Mouse (Mus musculus) cerebellum, postnatal 25 days (tissue): ENCODE results near the gene Lnx1.
A peak's percentile ranks its signal among the peaks of the same experiment; 100 is the strongest.

ENCODE experiments used
- DNase-seq, 2 experiments: peaks; one replicate each; pipeline ENCODE4 v3.0.0; 2021; ENCODE audit warnings: mixed read lengths in 2 of 2

Gene Lnx1

GRCm38 (mm10) chr5:74647584-74647984, 55.1 kb downstream of the Lnx1 start:
- no peak for DNase-seq

DNA sequence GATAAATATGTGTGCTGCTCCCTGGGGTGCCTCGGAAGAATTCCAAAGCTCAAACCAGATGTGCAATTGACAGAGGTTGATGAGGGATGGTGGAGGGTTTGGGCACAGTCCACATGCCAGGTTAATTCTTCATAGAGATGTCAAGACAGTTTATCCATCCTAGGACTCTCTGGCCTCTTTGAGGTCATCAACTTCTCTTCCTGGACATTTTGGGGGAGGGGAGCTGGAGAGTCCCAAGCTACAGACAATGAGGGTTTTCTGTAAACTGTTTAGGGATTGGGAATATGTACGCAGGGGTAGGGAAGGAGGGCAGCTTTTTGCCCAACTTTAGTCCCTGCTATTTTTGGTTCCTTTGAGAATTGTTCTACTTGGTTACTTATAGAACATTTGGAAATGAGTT, 60.4 kb downstream of the Lnx1 start:
- no peak for DNase-seq

DNA sequence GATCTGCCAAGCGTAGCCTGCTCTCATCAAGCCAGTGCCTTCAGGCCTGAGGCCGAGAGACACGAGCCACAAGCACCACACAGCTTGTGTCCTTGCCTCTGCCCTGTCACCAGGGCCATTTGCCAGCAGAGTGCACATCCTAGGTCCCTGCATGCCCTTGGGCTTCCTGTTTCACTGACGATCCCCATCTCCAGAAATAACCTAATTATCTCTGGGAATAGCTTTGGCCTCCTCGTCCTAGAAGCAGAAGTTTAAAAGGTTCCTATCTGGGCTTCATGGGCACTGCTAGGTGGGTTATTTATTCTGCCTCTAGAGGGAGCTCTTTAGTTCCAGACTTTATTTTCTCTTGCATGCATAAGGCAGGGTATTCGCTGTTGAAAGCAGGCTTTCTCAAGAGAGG, 61.7 kb downstream of the Lnx1 start:
- DNase-seq, result peak in 1 of 2 experiments; percentile 42

DNA sequence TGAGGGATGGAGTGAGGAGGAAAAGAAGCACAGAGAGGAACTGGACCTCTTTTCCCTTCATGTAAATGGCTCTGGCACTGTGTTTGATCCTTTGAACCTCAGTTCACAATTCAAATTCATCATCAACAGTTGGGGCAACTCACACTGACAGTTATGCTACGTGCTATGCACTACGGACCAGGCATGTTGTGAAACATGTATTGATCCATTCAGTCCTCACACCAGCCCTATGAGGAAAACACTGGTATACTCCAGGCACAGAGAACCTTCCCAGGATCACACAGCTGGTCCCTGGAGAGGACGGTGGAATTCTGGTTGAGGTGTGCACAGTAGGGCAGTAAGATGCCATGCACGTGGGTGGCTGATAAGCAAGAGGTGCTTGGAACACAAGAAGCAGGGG, 62.2 kb downstream of the Lnx1 start:
- no peak for DNase-seq

DNA sequence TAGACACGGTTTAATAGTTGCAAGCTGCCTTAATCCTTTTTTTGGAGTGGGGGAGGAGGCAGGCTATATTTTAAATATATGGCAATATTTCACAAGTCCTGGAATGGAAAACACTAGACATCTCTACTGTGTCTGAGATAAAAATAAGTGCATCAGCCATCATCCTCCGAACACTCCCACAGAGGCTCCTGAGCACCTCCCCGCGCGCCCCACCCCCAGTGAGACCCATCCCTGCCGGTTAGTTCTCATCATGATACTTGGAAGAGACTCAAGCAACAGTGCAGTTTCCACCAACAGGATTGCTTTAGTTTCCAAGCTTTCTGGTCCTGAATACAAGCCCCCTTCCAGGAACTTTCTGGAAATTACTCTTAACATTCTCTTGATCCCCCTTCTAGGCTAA, 63.2 kb downstream of the Lnx1 start:
- DNase-seq, result no peak

DNA sequence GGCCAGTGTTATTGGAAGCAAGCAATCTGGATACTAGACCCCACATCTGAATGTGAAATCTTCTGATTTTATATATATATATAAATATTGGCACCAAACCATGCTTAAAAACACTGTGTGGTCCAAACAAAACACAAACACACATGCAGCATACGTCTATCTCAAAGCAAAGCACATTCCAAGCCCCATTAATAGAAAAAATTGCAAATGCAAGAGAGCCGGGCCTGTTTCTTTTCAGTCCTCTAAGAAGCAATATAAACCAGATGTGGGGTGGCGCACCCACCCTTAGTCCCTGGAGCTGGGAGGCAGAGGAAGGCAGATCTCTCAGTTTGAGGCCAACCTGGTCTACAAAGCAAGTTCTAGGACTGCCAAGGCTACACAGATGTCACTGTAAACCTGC, 68.3 kb downstream of the Lnx1 start:
- no peak for DNase-seq

DNA sequence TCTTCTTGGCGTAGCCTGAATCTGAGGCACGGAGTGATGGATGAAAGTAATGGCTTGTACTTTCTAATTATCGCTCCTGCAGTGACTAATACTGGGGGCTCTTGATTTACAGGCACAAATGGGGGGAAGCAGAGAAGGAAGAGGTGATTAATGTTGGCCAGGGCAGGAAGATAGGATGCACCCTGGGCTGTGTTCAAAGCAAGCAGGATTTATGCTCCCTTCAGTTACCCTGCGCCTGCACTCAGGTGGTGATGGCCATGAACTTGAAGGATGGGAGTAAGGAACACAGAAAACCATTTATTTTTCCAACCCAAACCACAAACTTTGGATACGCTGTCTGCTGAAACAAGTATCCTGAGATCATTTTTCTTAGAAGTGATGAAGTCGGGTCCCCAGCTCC, 69.3 kb downstream of the Lnx1 start:
- no peak for DNase-seq

- DNase-seq, result peak; percentile 21 to 36
Observed at GRCm38 (mm10) chr5:74632369-74633114, 70.2 kb downstream of the Lnx1 start.

DNA sequence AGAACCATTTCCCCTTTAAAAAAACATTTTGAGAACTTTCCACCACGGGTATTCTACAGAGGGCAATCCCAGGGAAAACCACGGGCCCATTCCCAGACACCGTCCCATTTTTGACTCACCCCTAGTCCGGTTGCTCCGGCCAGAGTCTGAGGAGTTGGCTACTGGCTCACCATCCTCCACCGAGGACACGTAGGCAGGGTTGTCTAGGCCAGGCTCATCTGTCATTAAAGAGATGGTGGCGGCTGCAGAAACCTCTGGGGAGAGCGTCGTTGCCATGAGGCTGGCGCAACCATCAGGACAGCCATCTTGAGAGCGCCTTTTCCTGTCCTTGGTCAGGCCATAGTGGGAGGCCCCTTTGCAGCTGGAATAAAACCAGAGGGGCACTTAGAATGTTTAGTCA, 74.7 kb downstream of the Lnx1 start:
- no peak for DNase-seq

DNA sequence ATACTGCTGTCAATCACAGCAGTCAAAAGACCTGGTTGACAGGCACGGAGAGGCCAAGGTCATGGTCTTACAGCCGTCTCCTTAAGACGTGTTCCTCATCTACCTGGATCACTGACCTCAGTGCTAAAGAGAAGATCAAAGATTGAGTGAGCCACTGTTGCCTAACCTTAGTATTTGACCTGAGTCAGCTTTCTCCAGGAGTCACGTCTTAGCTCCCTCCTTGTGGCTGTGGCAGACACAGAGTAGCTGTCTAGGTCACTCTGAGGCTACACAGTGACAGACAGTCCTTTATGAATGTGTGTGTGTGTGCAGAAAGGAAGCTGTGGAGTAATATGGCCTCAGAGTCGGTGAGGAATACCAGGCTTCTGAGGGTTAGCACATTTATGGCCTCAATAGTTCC, 78.3 kb downstream of the Lnx1 start:
- DNase-seq, result no peak

DNA sequence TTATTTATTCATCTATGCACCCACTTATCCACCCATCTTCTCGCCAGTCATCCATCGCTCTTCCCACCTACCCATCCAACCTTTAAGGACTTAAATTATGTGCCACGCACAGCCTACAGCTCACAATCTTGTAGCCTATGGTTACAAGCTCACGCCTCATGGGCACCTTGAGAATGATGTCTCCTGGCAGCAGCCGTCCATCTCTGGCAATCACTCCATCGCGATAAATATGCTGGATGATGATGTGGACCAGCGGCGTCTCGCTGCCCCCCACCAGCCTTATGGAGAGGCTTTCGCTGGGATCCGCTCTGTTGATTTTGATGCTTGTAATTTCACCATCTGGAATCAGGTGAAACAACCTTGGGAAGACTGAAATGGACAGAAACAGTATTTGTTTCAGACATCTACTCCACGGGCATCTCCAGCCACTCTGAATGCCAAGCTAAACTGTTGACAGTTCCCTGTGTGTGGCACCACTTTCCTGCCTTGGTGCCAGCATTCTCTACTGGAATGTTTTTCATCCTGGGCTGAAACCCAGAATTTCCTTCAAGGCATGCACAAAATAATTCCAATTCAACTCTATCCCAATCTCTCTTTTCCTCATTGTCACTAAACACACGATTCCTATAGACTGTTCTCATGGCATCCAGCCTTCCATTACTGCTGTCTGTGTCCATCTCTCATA, 79.3 kb downstream of the Lnx1 start:
- DNase-seq, result no peak

DNA sequence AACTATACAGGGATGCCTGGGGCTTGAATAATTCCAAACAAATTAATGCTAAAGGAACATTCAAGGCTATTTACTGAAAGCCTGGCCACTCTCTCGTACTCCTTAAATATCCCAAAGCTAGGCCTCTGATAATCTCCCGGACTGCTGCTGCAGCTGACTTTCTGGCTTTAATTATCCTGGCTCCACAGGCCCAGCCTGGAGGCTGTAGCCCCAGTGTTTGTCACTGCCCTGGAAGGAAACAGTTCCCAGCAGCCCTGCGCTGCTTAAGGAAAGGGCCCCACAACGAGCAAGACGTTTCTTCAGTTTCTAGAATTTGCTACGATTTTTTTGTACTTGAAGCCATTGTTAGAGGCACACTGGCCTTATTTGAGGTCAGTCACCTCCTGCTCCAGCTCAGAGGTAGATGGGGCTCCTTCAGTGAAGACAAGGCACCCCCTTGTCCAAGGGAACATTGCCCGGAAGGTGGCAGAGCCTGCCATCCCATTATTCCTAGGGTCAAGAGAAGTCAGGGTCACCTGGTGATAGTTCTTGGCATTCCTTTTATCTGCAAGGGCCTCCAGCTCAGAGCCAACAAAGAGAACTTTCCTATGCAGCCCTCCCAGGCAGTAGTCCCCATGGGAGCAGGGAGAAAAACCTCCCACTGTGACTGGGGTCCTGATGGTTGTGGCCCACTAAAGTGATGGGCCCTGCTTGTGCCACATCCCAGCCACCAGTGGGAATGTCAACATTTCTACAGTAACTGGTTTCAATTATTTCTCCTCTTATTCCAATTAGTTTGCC, 80.8 kb downstream of the Lnx1 start:
- no peak for DNase-seq

- DNase-seq, result peak; percentile 23 to 59
Observed at GRCm38 (mm10) chr5:74618573-74619059, 84.1 kb downstream of the Lnx1 start.

DNA sequence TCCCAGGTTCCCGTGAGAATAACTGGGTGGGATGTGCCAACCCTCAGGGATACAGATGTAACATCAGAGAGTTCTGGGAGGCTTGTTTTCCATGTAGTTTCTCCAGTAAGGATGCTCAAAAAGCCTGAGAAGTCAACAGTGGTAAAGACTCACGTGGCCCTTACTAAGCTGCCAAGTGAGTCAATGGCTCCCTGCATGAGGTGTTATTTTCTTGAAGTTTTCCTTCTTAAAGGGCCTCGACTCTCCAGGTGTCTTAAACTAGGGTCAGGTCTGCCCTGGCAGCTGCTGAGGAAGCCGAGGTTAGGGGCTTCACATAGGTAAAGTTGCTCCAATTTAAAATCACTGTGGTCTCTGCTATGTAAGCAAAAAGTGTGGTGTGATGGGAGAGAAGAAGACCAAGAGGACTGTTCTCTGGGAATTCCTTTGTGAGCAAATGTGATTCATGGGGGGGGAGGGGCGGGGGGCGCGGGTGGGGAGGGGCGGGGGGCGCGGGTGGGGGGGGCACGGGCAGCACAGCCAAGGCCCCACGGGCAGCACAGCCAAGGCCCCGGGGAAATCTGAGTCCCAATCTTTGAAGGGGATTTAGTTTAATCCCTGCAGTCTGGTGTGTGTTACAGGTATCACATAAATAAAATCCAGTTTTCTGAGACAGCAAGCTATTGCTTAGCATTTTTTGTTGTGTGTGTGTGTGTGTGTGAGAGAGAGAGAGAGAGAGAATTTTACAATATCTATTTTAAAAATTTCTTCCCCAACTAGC, 84.7 kb downstream of the Lnx1 start:
- DNase-seq, result no peak

DNA sequence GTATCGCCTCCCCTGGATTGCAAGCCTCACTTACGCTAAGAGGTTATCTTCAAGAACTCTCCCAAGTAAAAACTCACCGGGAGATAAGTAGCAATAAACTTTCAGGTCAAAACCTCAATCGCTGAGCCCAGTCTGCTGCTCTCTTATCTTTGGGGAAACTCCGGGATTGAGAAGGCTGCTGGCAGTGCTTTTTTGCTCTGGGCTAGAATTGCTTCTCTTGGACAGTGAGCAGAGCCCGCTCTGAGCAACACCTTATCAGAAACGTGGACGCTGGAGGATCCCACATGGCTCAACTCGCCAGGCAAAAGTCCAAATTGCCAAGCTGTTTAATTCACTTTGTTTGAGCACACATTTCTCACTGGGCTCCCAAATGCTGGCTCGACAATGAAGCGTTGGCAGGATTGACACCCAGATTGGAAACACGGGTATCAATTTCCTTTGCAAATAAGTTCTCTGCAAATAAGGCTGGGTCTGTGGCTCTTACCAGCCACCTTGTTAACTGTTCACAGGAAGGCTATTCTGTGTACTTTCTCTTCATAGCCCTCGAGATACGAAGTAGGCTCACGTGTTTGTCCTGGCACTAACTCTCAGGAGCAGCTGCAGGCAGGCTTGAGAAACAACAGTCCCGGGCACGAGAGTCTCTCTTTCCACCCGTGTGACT, 89.1 kb downstream of the Lnx1 start:
- no peak for DNase-seq

GRCm38 (mm10) chr5:74612713-74613112, 90.0 kb downstream of the Lnx1 start:
- no peak for DNase-seq

DNA sequence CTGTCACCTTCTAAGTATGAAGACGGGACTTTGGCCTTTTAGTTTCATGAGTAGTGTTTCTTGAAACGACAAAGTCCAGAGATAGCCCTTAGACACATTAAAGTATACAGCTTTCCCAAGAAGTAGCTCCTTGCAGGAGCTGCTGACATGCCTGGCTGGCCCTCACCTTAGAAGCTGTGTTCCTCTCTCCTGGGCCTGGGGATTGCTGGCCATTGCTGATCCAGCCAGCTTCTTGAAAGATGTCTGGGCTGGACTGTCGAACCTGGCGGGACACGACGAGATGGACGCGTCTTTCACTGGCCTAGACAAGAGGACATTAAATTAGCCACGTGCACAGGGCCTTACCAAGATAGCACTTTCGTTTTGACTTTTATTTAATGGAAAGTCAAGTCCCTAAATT, 92.2 kb downstream of the Lnx1 start:
- no peak for DNase-seq

DNA sequence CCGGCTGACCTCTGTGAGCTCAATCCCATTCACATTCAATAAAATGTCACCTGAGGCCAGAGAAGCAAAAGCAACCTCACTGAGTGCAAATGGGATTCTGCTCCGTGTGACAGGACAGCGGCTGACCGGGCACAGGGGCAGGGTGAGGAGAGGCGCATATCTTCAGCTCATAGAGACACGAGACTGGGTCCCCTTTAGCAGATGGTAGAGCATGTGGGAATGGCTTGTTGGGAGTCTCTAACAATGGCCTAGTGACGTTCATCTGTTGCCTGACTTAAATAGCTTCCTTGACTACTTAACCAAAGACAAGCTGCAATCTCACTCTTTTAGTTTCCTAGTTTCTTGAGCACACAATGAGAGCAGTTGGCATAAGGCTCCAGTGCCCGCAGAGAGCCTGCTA, 96.5 kb downstream of the Lnx1 start:
- DNase-seq, result no peak

DNA sequence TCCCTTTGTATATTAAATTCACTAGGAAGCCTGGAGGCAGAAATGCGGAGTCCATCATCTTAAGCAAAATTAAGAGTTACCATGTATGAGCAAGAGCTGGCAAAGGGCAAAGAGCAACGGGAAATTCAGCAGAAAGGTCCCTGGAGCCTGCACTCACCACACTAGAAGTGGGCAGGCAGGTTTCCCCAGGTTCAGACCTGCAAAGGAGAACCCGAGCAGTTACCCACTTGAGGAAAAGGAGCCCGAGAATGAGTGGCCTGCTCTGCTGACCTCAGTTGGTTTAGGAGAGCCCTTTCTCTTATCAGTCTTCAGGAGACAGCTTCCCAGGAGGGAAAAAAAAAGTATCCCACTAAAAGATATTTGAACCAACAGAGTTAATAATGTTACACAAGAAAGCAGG, 99.4 kb downstream of the Lnx1 start:
- no peak for DNase-seq

DNA sequence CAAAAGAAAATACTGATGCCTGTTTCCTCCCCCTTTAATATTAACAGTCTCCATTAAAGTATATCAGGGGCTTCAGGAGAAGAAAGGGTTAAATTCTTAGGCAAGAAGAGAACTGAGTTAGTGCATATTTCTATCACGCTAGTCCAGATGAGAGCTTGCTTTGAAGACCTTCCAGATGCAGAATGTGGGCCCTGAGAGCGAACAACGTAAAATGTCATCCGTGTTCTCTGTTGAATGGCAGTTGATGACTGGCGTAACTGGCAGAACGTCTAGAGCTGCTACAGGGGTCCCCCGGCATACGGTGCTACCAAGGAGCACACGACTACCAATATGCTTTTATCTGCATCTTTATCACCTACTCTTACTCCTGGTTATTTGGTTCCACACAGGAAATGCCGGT, 100.3 kb downstream of the Lnx1 start:
- no peak for DNase-seq

DNA sequence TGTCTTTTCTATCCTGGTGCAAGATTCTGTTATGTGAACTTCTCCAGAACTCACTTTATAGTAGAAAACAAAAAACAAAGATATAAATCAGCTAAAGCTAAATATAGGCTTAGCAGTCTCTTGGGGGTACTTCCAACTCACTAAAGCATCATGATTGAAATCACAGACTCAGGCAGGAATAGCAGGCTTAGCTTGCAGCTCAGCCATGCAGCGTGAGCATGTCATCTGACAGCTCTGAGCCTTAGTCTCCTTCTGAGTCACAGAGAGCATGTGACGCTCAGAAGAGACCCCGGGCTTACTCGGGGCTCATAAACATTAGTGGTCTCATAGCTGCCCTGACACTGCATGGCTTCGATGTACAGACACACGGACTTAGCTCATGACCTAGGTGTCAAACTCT, 100.7 kb downstream of the Lnx1 start:
- DNase-seq, result no peak

DNA sequence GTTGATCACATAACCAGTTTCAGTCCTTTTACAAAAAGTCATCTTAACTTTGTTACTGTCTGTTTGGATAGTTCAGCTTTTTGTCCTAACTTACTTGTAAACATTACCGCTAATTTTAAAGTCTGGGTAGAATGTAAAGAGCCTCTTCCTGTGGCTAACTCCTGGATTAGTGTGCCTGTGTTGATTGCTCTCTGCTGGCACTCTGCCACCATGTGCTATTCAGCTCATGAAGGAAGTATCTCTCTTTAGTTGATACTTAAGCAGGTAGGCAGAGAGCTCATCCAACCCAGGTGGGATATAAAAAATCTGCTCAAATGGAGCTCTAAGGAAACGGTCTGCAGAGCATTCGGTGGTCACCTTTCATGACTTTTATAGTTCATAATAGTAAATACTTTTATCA, 101.5 kb downstream of the Lnx1 start:
- no peak for DNase-seq
